Mouse (Mus musculus): Measurements from ENCODE around the gene Serpina10. TPM values are rescaled to one million over a fixed set of nuclear protein-coding genes. Genes with fewer than 3 reads are reported as not detected.
"Not testable (repeated sequence)": the region's sequence is repeated elsewhere in the genome, so short reads cannot be mapped to it uniquely, and the experiment has no call there.

Serpina10 gene
- 44.0 and 44.7 TPM in 2 replicates for polyA plus RNA-seq (2015; fragmentation: Nextera tagmentation; extraction: Ambion mirVana)

DNA sequence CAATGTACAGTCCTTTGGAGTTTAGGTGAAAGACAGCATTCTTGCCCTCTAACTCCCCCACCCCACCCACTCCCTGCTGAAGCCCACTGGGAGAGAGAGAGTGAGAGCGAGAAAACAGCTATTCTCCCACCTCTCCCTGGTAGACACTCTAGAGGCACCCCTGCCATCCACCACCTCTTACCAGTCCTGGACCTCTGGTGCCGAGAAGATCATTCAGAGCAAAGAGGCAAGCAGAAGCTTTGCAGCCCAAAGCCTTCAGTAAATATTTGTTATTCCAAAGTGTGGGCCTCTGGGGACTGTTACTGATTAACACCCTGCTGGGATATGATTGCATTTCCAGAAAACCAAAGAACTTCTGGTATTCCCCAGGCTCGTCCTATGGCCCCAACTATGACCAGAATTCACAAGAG is at the start of gene Serpina10:
Gene Serpina10, minus strand, starts transcription at position 242 of the 410 bp plus-strand sequence.
- Histone ChIP-seq H3K4me1 (replicated peaks) (no peaks in the 10 kb centered on the region), H3K4me3 (replicated peaks) (peak within 1 kb of the TSS; percentile 47), H3K27ac (replicated peaks) (peak within 1 kb of the TSS; percentile 53), H3K9ac (peak within 1 kb of the TSS; percentile 22; the same call in 1 of the 2 replicates), H3K9me3 (replicated peaks) (no peaks in the 10 kb centered on the region), H3K4me2 (peak within 1 kb of the TSS; percentile 53), H3K27me3 (no peaks in the 10 kb centered on the region), H3K36me3 (replicated peaks) (0 out of 2 replicates have a peak, but pooled peaks cover 5% of the 10 kb centered on the region)
- WGBS (ENCODE audit: insufficient replicate concordance) = 54% methylated on average over 3 of the region's 3 CpGs
- peak; percentile 65 for ATAC-seq (ENCODE audit: insufficient read depth)

DNA sequence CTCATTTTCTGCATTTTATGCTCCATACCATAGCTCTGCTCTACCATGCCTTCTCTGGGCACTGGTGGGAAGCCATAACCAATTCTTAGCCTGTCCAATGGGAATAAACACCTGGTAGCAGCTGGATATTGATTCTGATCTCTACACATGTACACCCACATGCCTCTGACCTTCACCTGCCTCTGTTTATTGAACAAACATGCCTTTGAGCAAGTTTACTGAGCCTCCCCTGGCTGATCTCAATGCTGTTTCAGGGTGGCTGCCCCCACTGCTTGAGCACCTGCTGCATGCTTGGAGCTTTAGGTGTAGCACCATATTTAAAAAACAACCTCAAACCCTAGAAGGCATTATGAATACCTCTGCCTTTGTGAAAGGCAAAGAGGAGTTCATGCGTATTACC is 48.6 kb upstream of the Serpina10 start:
- not testable (repeated sequence) for H3K4me2 ChIP-seq; H3K9me3 ChIP-seq (replicated peaks); H3K36me3 ChIP-seq (replicated peaks); H3K27me3 ChIP-seq; H3K27ac ChIP-seq (replicated peaks); H3K4me1 ChIP-seq (replicated peaks); H3K9ac ChIP-seq; ATAC-seq (ENCODE audit: insufficient read depth); H3K4me3 ChIP-seq (replicated peaks)
- WGBS (ENCODE audit: insufficient replicate concordance) = 79% methylated on average over 1 of the region's 1 CpGs

DNA sequence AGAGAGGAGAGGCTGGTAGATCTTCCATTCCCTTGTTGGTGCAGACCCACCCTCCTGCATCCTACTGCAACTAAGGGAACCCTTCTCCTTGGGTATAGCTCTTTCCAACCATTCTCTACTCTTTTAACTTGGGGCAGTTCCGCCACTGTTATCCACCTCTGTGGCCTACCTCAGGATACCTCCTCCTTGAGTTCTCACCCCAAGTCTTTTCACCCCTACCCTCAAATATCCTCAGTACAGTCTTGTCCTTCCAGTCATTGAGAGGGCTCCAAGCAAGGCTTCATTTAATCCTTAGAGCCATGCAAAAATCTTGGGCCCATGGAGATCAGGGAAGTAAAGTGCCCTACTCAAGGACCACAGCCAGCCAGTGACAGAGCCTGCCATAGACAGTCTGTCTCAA is 44.8 kb upstream of the Serpina10 start, which contains the start of gene Serpina16:
Gene Serpina16, minus strand, starts transcription at position 101 of the 400 bp plus-strand sequence.
- Histone ChIP-seq H3K36me3 (replicated peaks) (no peaks in the 10 kb centered on the region), H3K27me3 (no peaks in the 10 kb centered on the region), H3K4me3 (replicated peaks) (no peak within 1 kb of the TSS), H3K4me1 (replicated peaks) (peaks cover 7% of the 10 kb centered on the region; the same call in 1 of the 2 replicates), H3K9me3 (replicated peaks) (no peaks in the 10 kb centered on the region), H3K9ac (no peak within 1 kb of the TSS), H3K4me2 (no peak within 1 kb of the TSS), H3K27ac (replicated peaks) (no peak within 1 kb of the TSS)
- no peak for ATAC-seq (ENCODE audit: insufficient read depth)
- 79% methylated on average over 1 of the region's 1 CpGs for WGBS (ENCODE audit: insufficient replicate concordance)

DNA sequence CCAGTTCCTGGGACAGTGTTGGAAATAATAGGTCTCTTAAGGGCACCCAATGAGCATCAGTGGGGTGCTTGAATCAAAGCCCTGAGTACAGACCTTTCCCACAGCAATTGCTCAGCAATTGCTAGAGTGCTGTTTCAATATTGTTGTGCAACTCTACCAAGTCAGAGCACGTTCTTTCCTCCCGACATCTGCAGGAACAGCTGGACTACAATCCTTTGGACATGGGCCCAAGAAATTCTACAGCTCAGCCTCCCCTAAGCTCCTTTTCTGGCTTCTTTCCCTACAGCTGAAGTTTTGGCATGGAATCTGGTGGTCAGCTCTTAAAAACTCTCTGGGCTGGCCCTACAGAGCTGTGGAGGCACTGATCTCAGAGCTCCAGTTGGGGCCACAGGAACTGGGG is 41.9 kb upstream of the Serpina10 start:
- H3K4me1 ChIP-seq (replicated peaks) = peaks cover 11% of the 10 kb centered on the region
- no peak overlapping the region for H3K9ac ChIP-seq
- no peak for ATAC-seq (ENCODE audit: insufficient read depth)
- no peaks in the 10 kb centered on the region for H3K36me3 ChIP-seq (replicated peaks)
- no peak overlapping the region for H3K4me3 ChIP-seq (replicated peaks)
- H3K9me3 ChIP-seq (replicated peaks) = no peaks in the 10 kb centered on the region
- WGBS (ENCODE audit: insufficient replicate concordance) = 54% methylated on average over 2 of the region's 2 CpGs
- H3K4me2 ChIP-seq = no peak overlapping the region
- no peak overlapping the region for H3K27ac ChIP-seq (replicated peaks)
- H3K27me3 ChIP-seq = no peaks in the 10 kb centered on the region

DNA sequence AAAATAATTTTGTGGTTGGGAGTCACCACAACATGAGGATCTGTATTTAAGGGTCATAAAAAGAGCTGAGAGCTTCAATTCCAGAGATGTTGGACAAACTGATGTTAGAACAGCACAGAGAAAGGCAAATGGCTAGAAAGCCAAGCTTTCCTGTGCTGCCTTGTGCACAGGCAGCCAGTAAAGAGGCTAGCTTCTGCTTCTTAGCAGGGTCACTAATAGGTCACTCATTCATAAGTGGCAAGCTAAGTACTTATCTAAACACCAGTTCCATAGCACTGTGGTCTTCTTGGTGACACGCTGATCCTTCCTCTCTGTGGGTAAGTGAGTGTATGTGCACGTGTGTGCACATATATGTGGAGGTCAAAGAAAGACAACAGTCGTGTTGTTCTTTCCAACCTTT is 40.2 kb upstream of the Serpina10 start:
- no peak overlapping the region for H3K27ac ChIP-seq (replicated peaks)
- no peaks in the 10 kb centered on the region for H3K36me3 ChIP-seq (replicated peaks)
- H3K4me2 ChIP-seq = no peak overlapping the region
- no peaks in the 10 kb centered on the region for H3K9me3 ChIP-seq (replicated peaks)
- ATAC-seq (ENCODE audit: insufficient read depth) = no peak
- no peak overlapping the region for H3K4me3 ChIP-seq (replicated peaks)
- H3K27me3 ChIP-seq = no peaks in the 10 kb centered on the region
- peaks cover 11% of the 10 kb centered on the region for H3K4me1 ChIP-seq (replicated peaks)
- 43% methylated on average over 3 of the region's 3 CpGs for WGBS (ENCODE audit: insufficient replicate concordance)
- no peak overlapping the region for H3K9ac ChIP-seq

DNA sequence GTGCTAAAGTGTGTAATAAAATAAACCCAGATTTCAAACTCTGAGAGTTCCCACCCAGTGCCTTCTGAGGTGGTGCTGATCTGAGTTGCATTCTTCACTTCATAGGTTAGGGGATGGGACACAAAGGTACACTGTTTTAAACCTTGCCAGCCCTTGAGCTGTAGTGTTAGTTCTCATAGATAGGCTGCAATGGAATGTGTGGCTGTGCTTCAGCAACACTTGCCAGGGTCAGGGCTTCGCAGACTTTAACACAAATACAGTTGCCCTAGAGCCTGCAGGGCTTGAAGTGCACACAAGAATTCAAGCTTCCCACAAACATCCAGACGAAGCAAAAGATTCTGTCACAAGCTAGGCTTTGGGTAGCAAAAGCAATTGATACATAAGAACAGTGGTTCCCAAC is 39.7 kb upstream of the Serpina10 start:
- no peak for ATAC-seq (ENCODE audit: insufficient read depth)
- H3K27me3 ChIP-seq = no peaks in the 10 kb centered on the region
- H3K4me3 ChIP-seq (replicated peaks) = no peak overlapping the region
- H3K4me2 ChIP-seq = no peak overlapping the region
- H3K9ac ChIP-seq = no peak overlapping the region
- no peaks in the 10 kb centered on the region for H3K36me3 ChIP-seq (replicated peaks)
- H3K4me1 ChIP-seq (replicated peaks) = peaks cover 11% of the 10 kb centered on the region
- 31% methylated on average over 2 of the region's 2 CpGs for WGBS (ENCODE audit: insufficient replicate concordance)
- H3K27ac ChIP-seq (replicated peaks) = no peak overlapping the region
- H3K9me3 ChIP-seq (replicated peaks) = no peaks in the 10 kb centered on the region

DNA sequence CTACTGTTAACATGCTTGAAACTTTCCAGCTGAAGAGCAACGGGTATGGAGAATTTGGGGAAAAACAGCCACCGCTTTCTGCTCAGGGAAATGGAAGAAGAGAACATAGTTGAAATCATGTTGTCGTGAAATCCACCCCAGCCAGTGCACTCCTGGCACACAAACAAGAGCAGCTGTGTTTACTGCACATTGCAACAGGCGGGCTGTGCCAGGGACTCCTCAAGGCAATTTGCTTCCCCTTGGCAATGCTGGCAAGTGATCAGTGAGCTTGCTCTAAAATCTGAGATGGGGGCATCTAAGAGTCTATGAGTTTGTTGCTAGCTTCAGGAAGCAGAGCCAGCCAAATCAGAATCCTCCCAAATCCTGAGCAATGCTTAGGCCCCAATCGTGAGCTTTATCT is 39.1 kb upstream of the Serpina10 start:
- WGBS (ENCODE audit: insufficient replicate concordance) = 67% methylated on average over 5 of the region's 5 CpGs
- H3K9ac ChIP-seq = no peak overlapping the region
- H3K4me3 ChIP-seq (replicated peaks) = no peak overlapping the region
- no peaks in the 10 kb centered on the region for H3K27me3 ChIP-seq
- ATAC-seq (ENCODE audit: insufficient read depth) = no peak
- no peaks in the 10 kb centered on the region for H3K9me3 ChIP-seq (replicated peaks)
- peaks cover 11% of the 10 kb centered on the region for H3K4me1 ChIP-seq (replicated peaks)
- H3K36me3 ChIP-seq (replicated peaks) = no peaks in the 10 kb centered on the region
- no peak overlapping the region for H3K27ac ChIP-seq (replicated peaks)
- no peak overlapping the region for H3K4me2 ChIP-seq

DNA sequence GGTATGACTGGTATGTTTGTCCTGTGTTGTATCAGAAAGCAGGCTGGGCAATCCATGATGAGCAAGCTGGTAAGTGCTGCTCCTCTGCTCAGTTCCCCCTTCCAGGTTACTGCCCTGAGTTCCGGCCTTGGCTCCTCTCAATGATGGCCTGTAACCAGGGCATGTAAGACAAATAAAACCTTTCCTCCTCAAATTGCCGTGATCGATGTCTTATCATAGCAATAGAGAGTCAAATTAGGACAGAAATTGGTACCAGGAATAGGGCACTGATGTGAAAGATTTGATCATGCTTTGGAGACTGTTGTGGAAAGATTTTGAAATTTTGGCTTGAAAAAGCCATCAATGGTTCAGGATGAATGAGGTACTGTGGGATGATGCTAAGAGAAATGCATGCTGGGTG is 34.0 kb upstream of the Serpina10 start:
- no peaks in the 10 kb centered on the region for H3K27me3 ChIP-seq
- H3K27ac ChIP-seq (replicated peaks) = no peak overlapping the region
- no peak overlapping the region for H3K4me2 ChIP-seq
- no peaks in the 10 kb centered on the region for H3K36me3 ChIP-seq (replicated peaks)
- no peak overlapping the region for H3K9ac ChIP-seq
- WGBS (ENCODE audit: insufficient replicate concordance) = 60% methylated on average over 3 of the region's 3 CpGs
- no peak overlapping the region for H3K4me3 ChIP-seq (replicated peaks)
- H3K9me3 ChIP-seq (replicated peaks) = no peaks in the 10 kb centered on the region
- ATAC-seq (ENCODE audit: insufficient read depth) = no peak
- peaks cover 2% of the 10 kb centered on the region; the same call in 1 of the 2 replicates for H3K4me1 ChIP-seq (replicated peaks)

DNA sequence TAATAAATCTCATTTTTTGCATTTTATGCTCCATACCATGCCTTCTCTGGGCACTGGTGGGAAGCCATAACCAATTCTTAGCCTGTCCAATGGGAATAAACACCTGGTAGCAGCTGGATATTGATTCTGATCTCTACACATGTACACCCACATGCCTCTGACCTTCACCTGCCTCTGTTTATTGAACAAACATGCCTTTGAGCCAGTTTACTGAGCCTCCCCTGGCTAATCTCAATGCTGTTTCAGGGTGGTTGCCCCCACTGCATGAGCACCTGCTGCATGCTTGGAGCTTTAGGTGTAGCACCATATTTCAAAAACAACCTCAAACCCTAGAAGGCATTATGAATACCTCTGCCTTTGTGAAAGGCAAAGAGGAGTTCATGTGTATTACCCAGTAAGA is 30.8 kb upstream of the Serpina10 start:
- H3K9ac ChIP-seq; H3K4me3 ChIP-seq (replicated peaks); H3K4me2 ChIP-seq; H3K27ac ChIP-seq (replicated peaks); H3K9me3 ChIP-seq (replicated peaks); H3K4me1 ChIP-seq (replicated peaks); H3K36me3 ChIP-seq (replicated peaks); H3K27me3 ChIP-seq: not testable (repeated sequence)
- ATAC-seq (ENCODE audit: insufficient read depth) = peak; percentile 49; the same call in 1 of the 2 replicates

DNA sequence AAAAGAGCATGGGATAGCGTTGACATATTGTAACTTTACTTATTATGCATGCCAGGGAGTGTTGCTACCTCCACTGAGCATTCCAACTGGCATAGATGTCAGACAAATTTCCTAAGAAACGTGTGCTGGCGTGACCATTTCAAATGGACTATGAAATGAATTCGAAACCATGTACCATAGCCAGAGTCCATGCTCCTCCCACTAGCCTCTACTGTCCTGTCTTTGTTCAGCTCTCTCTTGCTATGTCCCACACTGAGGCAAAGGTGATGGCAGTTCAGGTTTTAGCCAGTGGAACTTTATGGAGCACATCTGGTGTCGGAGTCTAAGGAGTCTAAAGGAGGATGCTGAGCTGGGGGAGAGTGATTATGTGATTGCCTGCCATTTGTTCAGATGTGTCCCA is 28.8 kb upstream of the Serpina10 start:
- Histone ChIP-seq H3K4me1 (replicated peaks) (peaks cover 5% of the 10 kb centered on the region), H3K9me3 (replicated peaks) (no peaks in the 10 kb centered on the region), H3K9ac (no peak overlapping the region), H3K4me2 (no peak overlapping the region), H3K36me3 (replicated peaks) (no peaks in the 10 kb centered on the region), H3K27ac (replicated peaks) (no peak overlapping the region), H3K27me3 (no peaks in the 10 kb centered on the region), H3K4me3 (replicated peaks) (no peak overlapping the region)
- WGBS (ENCODE audit: insufficient replicate concordance) = 61% methylated on average over 5 of the region's 5 CpGs
- no peak for ATAC-seq (ENCODE audit: insufficient read depth)

DNA sequence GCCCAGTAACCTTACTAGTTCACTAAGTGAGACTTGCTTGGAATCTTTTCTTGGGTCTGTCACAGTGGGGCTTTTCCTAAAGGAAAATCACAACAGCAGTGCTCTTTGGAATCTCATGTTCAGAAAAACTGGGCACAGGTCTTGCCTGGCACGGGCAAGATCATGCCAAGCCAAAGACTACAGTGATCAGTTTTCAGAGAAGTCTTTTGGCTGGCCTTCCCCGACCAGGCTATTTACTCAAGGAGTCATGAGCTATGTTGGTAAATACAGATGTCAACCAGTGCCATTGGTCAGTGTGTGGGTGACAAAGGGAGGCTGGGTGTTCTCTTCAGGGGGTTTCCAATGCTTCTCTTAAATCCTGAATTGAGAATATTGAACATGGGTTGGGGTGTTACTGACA is 27.9 kb upstream of the Serpina10 start:
- Histone ChIP-seq H3K9me3 (replicated peaks) (no peaks in the 10 kb centered on the region), H3K4me2 (no peak overlapping the region), H3K27ac (replicated peaks) (no peak overlapping the region), H3K9ac (no peak overlapping the region), H3K4me3 (replicated peaks) (no peak overlapping the region), H3K4me1 (replicated peaks) (peaks cover 5% of the 10 kb centered on the region), H3K36me3 (replicated peaks) (no peaks in the 10 kb centered on the region), H3K27me3 (no peaks in the 10 kb centered on the region)
- WGBS (ENCODE audit: insufficient replicate concordance) = 47% methylated on average over 2 of the region's 2 CpGs
- ATAC-seq (ENCODE audit: insufficient read depth) = no peak

DNA sequence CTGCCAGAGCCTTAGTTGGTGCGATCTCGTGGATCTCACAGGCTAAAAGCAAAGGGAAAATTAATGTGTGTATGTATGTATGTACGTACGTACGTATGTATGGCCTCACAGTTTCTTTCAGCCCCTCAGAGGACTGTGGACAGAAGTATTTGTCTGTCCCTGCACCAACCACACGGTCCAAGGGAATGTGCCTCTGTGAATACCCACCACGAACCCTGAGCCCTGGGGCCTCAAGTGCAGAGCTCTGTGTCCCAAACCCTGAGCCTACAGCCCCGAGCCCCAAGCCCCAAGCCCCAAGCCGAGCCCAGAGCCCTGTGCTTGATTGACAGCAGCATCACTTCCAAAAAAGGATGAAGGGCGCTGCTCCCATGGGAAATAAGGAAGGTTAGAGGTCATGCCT is 26.7 kb upstream of the Serpina10 start:
- H3K36me3 ChIP-seq (replicated peaks) = 0 out of 2 replicates have a peak, but pooled peaks cover 3% of the 10 kb centered on the region

More for the DNA sequence above, 26.7 kb upstream of the Serpina10 start:
- no peak overlapping the region for H3K4me3 ChIP-seq (replicated peaks)
- no peak overlapping the region for H3K9ac ChIP-seq
- ATAC-seq (ENCODE audit: insufficient read depth) = no peak
- peaks cover 5% of the 10 kb centered on the region for H3K4me1 ChIP-seq (replicated peaks)
- no peaks in the 10 kb centered on the region for H3K9me3 ChIP-seq (replicated peaks)
- H3K27ac ChIP-seq (replicated peaks) = peak overlapping the region; percentile 38; the same call in 1 of the 2 replicates
- no peaks in the 10 kb centered on the region for H3K27me3 ChIP-seq
- no peak overlapping the region for H3K4me2 ChIP-seq
- WGBS (ENCODE audit: insufficient replicate concordance) = 50% methylated on average over 10 of the region's 10 CpGs

Data from liver, embryonic 15.5 days (tissue).